Mouse (Mus musculus): ENCODE measurements around the gene Stxbp3. TPM values are rescaled to one million over a fixed set of nuclear protein-coding genes. Genes with fewer than 3 reads are reported as not detected.

The Stxbp3 gene
- polyA plus RNA-seq, 1 experiment from 2014 or later = 44.0 TPM

- no peak overlapping the region for H3K9ac ChIP-seq
- no peaks in the 10 kb centered on the region for H3K27me3 ChIP-seq
- WGBS = 56% methylated on average over 4 of the region's 4 CpGs
- H3K9me3 ChIP-seq (replicated peaks) = no peaks in the 10 kb centered on the region
- peak overlapping the region; percentile 44; the same call in 1 of the 2 replicates for H3K27ac ChIP-seq (replicated peaks)
- no peak for ATAC-seq (ENCODE audit: insufficient number of reproducible peaks, low FRiP score, low TSS enrichment, low read depth)
- no peaks in the 10 kb centered on the region for H3K36me3 ChIP-seq
- H3K4me1 ChIP-seq = peaks cover 28% of the 10 kb centered on the region
- H3K4me2 ChIP-seq (replicated peaks) = no peak overlapping the region
- H3K4me3 ChIP-seq (replicated peaks) = no peak overlapping the region
These were observed 61.4 kb downstream of the Stxbp3 start for GRCm38 (mm10) chr3:108778761-108779540.

GRCm38 (mm10) chr3:108772811-108773210 is 67.5 kb downstream of the Stxbp3 start:
- Histone ChIP-seq H3K9me3 (replicated peaks) (no peaks in the 10 kb centered on the region), H3K27ac (replicated peaks) (no peak overlapping the region), H3K4me1 (peaks cover 18% of the 10 kb centered on the region), H3K27me3 (no peaks in the 10 kb centered on the region), H3K36me3 (no peaks in the 10 kb centered on the region), H3K4me2 (replicated peaks) (no peak overlapping the region), H3K9ac (no peak overlapping the region), H3K4me3 (replicated peaks) (no peak overlapping the region)
- no peak for ATAC-seq (ENCODE audit: insufficient number of reproducible peaks, low FRiP score, low TSS enrichment, low read depth)
- WGBS = 79% methylated on average over 3 of the region's 3 CpGs

GRCm38 (mm10) chr3:108772211-108772610 is 68.1 kb downstream of the Stxbp3 start:
- H3K27ac ChIP-seq (replicated peaks) = no peak overlapping the region
- WGBS = 85% methylated on average over 13 of the region's 13 CpGs
- H3K4me3 ChIP-seq (replicated peaks) = no peak overlapping the region
- H3K9me3 ChIP-seq (replicated peaks) = no peaks in the 10 kb centered on the region
- H3K9ac ChIP-seq = no peak overlapping the region
- no peaks in the 10 kb centered on the region for H3K27me3 ChIP-seq
- no peak overlapping the region for H3K4me2 ChIP-seq (replicated peaks)
- H3K4me1 ChIP-seq = peaks cover 18% of the 10 kb centered on the region
- H3K36me3 ChIP-seq = no peaks in the 10 kb centered on the region
- ATAC-seq (ENCODE audit: insufficient number of reproducible peaks, low FRiP score, low TSS enrichment, low read depth) = no peak

- no peak overlapping the region for H3K9ac ChIP-seq
- no peaks in the 10 kb centered on the region for H3K9me3 ChIP-seq (replicated peaks)
- no peak overlapping the region for H3K4me3 ChIP-seq (replicated peaks)
- no peaks in the 10 kb centered on the region for H3K27me3 ChIP-seq
- peaks cover 18% of the 10 kb centered on the region for H3K4me1 ChIP-seq
- H3K4me2 ChIP-seq (replicated peaks) = no peak overlapping the region
- WGBS = 11% methylated on average over 6 of the region's 6 CpGs
- peak overlapping the region; percentile 94 for H3K27ac ChIP-seq (replicated peaks)
- peak; percentile 87 for ATAC-seq (ENCODE audit: insufficient number of reproducible peaks, low FRiP score, low TSS enrichment, low read depth)
- no peaks in the 10 kb centered on the region for H3K36me3 ChIP-seq
These were observed 69.5 kb downstream of the Stxbp3 start for GRCm38 (mm10) chr3:108770725-108771368.

- ATAC-seq (ENCODE audit: insufficient number of reproducible peaks, low FRiP score, low TSS enrichment, low read depth) = no peak
- Histone ChIP-seq H3K4me1 (peaks cover 28% of the 10 kb centered on the region), H3K27ac (replicated peaks) (no peak overlapping the region), H3K36me3 (no peaks in the 10 kb centered on the region), H3K4me2 (replicated peaks) (no peak overlapping the region), H3K9me3 (replicated peaks) (no peaks in the 10 kb centered on the region), H3K4me3 (replicated peaks) (no peak overlapping the region), H3K9ac (no peak overlapping the region), H3K27me3 (no peaks in the 10 kb centered on the region)
- WGBS = 74% methylated on average over 6 of the region's 6 CpGs
These were observed 70.8 kb downstream of the Stxbp3 start for GRCm38 (mm10) chr3:108769547-108769946.

- Histone ChIP-seq H3K27me3 (no peaks in the 10 kb centered on the region), H3K27ac (replicated peaks) (no peak overlapping the region), H3K9ac (no peak overlapping the region), H3K9me3 (replicated peaks) (no peaks in the 10 kb centered on the region), H3K36me3 (no peaks in the 10 kb centered on the region), H3K4me3 (replicated peaks) (no peak overlapping the region), H3K4me2 (replicated peaks) (no peak overlapping the region), H3K4me1 (peaks cover 46% of the 10 kb centered on the region)
- no peak for ATAC-seq (ENCODE audit: insufficient number of reproducible peaks, low FRiP score, low TSS enrichment, low read depth)
- 64% methylated on average over 10 of the region's 10 CpGs for WGBS
These were observed 72.9 kb downstream of the Stxbp3 start for GRCm38 (mm10) chr3:108767416-108767815.

GRCm38 (mm10) chr3:108766943-108767342 is 73.4 kb downstream of the Stxbp3 start:
- 76% methylated on average over 7 of the region's 7 CpGs for WGBS

GRCm38 (mm10) chr3:108765476-108765875 is 74.8 kb downstream of the Stxbp3 start:
- no peaks in the 10 kb centered on the region for H3K9me3 ChIP-seq (replicated peaks)
- H3K4me1 ChIP-seq = peaks cover 46% of the 10 kb centered on the region
- WGBS = 87% methylated on average over 7 of the region's 7 CpGs
- no peak overlapping the region for H3K4me3 ChIP-seq (replicated peaks)
- H3K27ac ChIP-seq (replicated peaks) = no peak overlapping the region
- no peak for ATAC-seq (ENCODE audit: insufficient number of reproducible peaks, low FRiP score, low TSS enrichment, low read depth)
- no peaks in the 10 kb centered on the region for H3K27me3 ChIP-seq
- no peak overlapping the region for H3K9ac ChIP-seq
- no peak overlapping the region for H3K4me2 ChIP-seq (replicated peaks)
- H3K36me3 ChIP-seq = no peaks in the 10 kb centered on the region

More at GRCm38 (mm10) chr3:108766943-108767342, 73.4 kb downstream of the Stxbp3 start:
- Histone ChIP-seq H3K36me3 (no peaks in the 10 kb centered on the region), H3K9me3 (replicated peaks) (no peaks in the 10 kb centered on the region), H3K4me1 (peaks cover 50% of the 10 kb centered on the region), H3K4me2 (replicated peaks) (no peak overlapping the region), H3K27me3 (no peaks in the 10 kb centered on the region), H3K4me3 (replicated peaks) (no peak overlapping the region), H3K27ac (replicated peaks) (no peak overlapping the region), H3K9ac (no peak overlapping the region)
- ATAC-seq (ENCODE audit: insufficient number of reproducible peaks, low FRiP score, low TSS enrichment, low read depth) = no peak

GRCm38 (mm10) chr3:108764976-108765375 is 75.3 kb downstream of the Stxbp3 start:
- Histone ChIP-seq H3K4me1 (peaks cover 47% of the 10 kb centered on the region), H3K4me2 (replicated peaks) (no peak overlapping the region), H3K27me3 (no peaks in the 10 kb centered on the region), H3K36me3 (no peaks in the 10 kb centered on the region), H3K27ac (replicated peaks) (no peak overlapping the region), H3K9ac (no peak overlapping the region), H3K4me3 (replicated peaks) (no peak overlapping the region), H3K9me3 (replicated peaks) (no peaks in the 10 kb centered on the region)
- 43% methylated on average over 7 of the region's 7 CpGs for WGBS
- no peak for ATAC-seq (ENCODE audit: insufficient number of reproducible peaks, low FRiP score, low TSS enrichment, low read depth)

GRCm38 (mm10) chr3:108763691-108764090 is 76.6 kb downstream of the Stxbp3 start:
- peak overlapping the region; percentile 77; the same call in 1 of the 2 replicates for H3K27ac ChIP-seq (replicated peaks)

GRCm38 (mm10) chr3:108762597-108763111 is 77.7 kb downstream of the Stxbp3 start:
- Histone ChIP-seq H3K27me3 (no peaks in the 10 kb centered on the region), H3K4me3 (replicated peaks) (no peak overlapping the region), H3K36me3 (no peaks in the 10 kb centered on the region), H3K9me3 (replicated peaks) (no peaks in the 10 kb centered on the region), H3K4me2 (replicated peaks) (0 out of 2 replicates have a peak overlapping the region, but pooled peaks have one; percentile 4), H3K4me1 (peaks cover 53% of the 10 kb centered on the region), H3K27ac (replicated peaks) (peak overlapping the region; percentile 77), H3K9ac (no peak overlapping the region)
- WGBS = 45% methylated on average over 7 of the region's 7 CpGs
- peak; percentile 77; the same call in 1 of the 2 replicates for ATAC-seq (ENCODE audit: insufficient number of reproducible peaks, low FRiP score, low TSS enrichment, low read depth)

More at GRCm38 (mm10) chr3:108763691-108764090, 76.6 kb downstream of the Stxbp3 start:
- no peak overlapping the region for H3K9ac ChIP-seq
- H3K36me3 ChIP-seq = no peaks in the 10 kb centered on the region
- peaks cover 53% of the 10 kb centered on the region for H3K4me1 ChIP-seq
- WGBS = 43% methylated on average over 2 of the region's 2 CpGs
- no peak overlapping the region for H3K4me3 ChIP-seq (replicated peaks)
- H3K27me3 ChIP-seq = no peaks in the 10 kb centered on the region
- ATAC-seq (ENCODE audit: insufficient number of reproducible peaks, low FRiP score, low TSS enrichment, low read depth) = no peak
- no peaks in the 10 kb centered on the region for H3K9me3 ChIP-seq (replicated peaks)
- no peak overlapping the region for H3K4me2 ChIP-seq (replicated peaks)
